Mouse (Mus musculus): ENCODE measurements around the gene Nynrin.

The Nynrin gene

DNA sequence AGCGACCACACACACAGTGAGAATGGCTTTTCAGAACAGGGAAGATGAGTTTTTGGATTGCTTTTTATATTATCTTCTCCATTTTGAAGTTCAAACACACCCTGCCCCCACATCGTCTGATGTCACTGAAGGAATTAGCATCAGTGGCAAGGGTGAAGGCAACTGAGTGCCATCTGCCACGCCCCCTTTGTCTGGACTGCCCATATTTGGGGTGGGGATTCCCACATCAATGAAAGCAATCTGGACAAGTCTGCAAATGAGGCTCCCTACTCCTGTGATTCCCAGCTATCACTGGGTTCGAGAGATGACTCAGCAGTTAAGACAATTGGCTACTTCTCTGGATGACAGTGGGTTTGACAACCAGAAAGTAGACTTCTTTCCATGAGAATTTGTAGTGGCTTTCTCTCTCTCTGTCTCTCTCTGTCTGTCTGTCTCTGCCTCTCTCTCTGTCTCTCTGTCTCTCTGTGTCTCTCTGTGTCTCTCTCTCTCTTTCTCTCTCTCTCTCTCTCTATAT, 12.9 kb upstream of the Nynrin start:
- DNase-seq (ENCODE audit: low read depth, low spot score), result no peak

DNA sequence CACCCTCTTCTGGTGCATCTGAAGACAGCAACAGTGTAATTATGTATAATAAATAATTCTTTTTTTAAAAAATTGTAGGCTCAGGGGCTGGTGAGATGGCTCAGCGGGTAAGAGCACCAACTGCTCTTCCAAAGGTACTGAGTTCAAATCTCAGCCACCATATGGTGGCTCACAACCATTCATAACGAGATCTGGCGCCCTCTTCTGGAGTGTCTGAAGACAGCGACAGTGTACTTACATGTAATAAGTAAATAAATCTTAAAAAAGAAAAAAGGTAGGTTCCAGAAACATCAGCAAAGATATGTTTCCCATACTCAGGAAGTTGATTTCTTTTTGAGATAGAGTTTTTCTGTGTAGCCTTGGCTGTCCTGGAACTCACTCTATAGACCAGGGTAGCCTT, 11.0 kb upstream of the Nynrin start:
- no peak for DNase-seq (ENCODE audit: low read depth, low spot score)

DNA sequence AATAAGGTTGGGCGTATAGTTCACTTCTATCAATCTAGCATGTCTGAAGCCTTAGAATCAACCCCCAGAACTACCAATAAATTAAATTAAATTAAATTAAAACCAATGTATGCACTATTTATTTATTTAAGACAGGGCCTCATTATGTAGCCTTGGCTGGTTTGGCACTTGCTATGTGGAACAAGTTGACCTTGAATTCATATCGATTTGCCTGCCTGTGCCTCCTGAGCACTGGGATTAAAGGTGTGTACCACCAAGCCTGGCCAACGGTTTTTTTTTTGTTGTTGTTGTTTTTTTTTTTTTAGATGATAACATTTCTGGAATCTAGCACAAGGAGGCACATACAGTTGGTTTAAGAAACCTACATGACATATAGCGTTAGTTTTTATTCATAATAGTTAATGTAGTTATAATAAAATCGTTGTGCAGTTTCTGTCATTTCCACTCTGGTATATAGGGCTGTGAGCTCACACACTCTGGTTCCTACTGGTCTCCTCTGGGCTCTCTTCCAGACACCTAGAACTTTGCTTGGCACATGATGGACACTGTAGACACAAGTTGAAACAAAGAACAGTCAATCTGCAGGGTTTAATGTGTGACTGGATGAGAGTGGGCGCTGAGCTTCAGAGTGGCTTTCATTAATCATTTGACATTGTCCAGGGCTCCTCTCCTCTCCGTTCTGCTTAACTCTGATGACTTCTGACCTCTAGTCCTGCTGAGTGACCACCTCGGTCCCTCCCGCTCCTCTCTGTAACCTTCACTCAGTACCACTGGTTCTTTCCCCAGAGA, 8.1 kb upstream of the Nynrin start:
- DNase-seq (ENCODE audit: low read depth, low spot score), result no peak

DNA sequence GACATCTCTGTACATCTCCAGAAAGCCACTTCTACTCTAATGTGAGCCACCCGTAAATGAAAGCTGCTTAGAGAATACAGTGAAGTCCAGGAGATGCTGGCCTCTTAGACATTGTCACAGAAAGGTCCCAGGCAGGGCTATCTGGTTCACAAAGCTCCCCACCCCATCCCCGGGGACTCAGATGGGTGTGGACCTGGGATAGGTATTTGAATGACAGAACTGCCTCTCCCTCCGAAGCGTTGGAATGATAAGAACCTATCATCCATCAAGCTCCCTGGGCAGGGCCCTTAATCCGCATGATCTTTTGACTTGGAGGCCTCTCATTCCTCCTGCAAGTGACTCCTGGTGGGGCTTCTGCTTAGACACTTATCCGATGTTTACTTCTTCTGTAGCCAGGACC, 2.9 kb upstream of the Nynrin start:
- DNase-seq (ENCODE audit: low read depth, low spot score), result no peak

GRCm38 (mm10) chr14:55852646-55853551, 911 bp upstream of the Nynrin start:
- DNase-seq (ENCODE audit: low read depth, low spot score), result peak; percentile 11

- peak; percentile 20 for DNase-seq (ENCODE audit: low read depth, low spot score)
These were observed 743 bp downstream of the Nynrin start for GRCm38 (mm10) chr14:55854406-55855100.

GRCm38 (mm10) chr14:55855101-55855561, 1.3 kb downstream of the Nynrin start:
- peak; percentile 35 for DNase-seq (ENCODE audit: low read depth, low spot score)

- no peak for DNase-seq (ENCODE audit: low read depth, low spot score)
These were observed 3.8 kb downstream of the Nynrin start for GRCm38 (mm10) chr14:55857588-55857987.

DNA sequence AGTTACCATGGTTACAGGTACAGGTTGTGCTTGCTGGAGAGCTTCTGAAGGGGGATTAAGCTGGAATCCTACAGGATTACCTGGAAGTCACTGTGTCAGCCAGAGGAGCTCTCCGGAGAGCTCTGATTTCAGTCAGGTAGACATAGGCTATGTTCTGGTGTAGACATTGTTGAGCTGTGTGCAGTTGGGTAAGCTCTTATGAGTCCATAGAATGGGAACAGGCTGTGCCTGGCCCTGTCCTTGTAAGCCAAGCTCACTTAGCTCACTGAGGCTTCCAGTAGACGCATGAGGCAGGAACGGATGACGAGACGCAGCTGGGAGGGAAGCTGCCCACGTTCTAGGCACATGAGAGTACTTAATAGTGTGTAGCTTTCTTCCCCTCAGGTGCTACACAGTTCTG, 8.4 kb downstream of the Nynrin start:
- DNase-seq (ENCODE audit: low read depth, low spot score), result no peak

DNA sequence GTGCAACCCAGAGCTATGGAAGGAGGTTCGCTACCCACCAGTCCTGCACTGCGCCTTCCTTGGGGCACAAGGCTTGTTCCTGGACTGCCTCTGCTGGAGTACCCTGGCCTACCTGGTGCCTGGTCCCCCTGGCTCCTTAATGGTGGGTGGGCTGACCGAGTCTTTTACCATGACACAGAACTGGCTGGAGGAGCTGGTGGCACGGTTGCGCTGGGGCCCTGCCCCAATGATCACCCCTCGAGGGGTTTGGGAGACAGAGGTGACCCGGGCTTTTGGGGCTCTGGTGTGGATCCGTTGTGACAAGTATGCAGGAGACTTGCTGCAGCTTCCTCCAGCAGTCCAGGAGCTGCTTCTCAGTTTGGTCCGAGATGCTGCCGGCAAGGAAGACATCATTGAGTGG, 9.2 kb downstream of the Nynrin start:
- no peak for DNase-seq (ENCODE audit: low read depth, low spot score)

GRCm38 (mm10) chr14:55863773-55864172, 10.0 kb downstream of the Nynrin start:
- DNase-seq (ENCODE audit: low read depth, low spot score), result peak; percentile 62

GRCm38 (mm10) chr14:55866962-55867361, 13.2 kb downstream of the Nynrin start:
- peak; percentile 73 for DNase-seq (ENCODE audit: low read depth, low spot score)

- DNase-seq (ENCODE audit: low read depth, low spot score), result no peak
These were observed 14.6 kb downstream of the Nynrin start for GRCm38 (mm10) chr14:55868230-55869026.

GRCm38 (mm10) chr14:55869538-55869937, 15.7 kb downstream of the Nynrin start:
- no peak for DNase-seq (ENCODE audit: low read depth, low spot score)

GRCm38 (mm10) chr14:55872039-55872438, 18.2 kb downstream of the Nynrin start:
- DNase-seq (ENCODE audit: low read depth, low spot score), result no peak

- no peak for DNase-seq (ENCODE audit: low read depth, low spot score)
These were observed 18.7 kb downstream of the Nynrin start for GRCm38 (mm10) chr14:55872551-55872950.

- DNase-seq (ENCODE audit: low read depth, low spot score), result no peak
These were observed 19.5 kb downstream of the Nynrin start for GRCm38 (mm10) chr14:55873242-55873713.

GRCm38 (mm10) chr14:55873714-55874683, 20.2 kb downstream of the Nynrin start:
- peak; percentile 93 for DNase-seq (ENCODE audit: low read depth, low spot score)

GRCm38 (mm10) chr14:55877469-55878315, 23.9 kb downstream of the Nynrin start:
- DNase-seq (ENCODE audit: low read depth, low spot score), result peak; percentile 71

Measured in brain, adult 2 months (tissue).